In the genomic region with DNA sequence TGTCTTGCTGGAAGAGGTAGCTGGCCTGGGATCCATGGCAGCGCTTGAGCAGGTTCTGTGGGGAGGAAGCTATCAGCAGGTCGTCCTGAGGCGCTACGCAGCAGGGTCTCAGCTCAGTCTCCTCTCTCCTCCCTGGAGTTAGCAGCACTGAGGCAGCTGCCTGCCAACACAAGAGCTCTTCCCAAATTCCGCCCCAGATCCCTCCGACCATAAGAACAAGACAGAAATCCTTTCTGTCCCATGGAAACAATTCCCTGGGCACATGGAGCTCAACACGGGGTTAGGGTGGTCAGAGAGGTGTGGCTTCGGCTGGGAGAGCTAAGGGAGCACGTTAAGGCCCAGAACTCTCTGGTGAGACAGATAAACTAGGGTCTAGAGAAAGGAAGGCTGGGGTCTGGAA, we compare ENCODE assay signal across 24 mouse cellular contexts. TPM values are rescaled to one million over a fixed set of nuclear protein-coding genes. Genes with fewer than 3 reads are reported as not detected.
"Had no signal": no experiment of that assay in that cellular context is flagged by ENCODE, and none has a peak within 500 bp of the region (broad histone marks: within the 10 kb centered on the region; RNA-seq: fewer than 3 reads in every experiment).

No protein-coding gene starts in this region.

- H3K27me3 ChIP-seq: kidney, embryonic 15.5 days; limb, embryonic 12.5 days; limb, embryonic 15.5 days; neural tube, embryonic 12.5 days; neural tube, embryonic 15.5 days had no signal

- H3K4me1 ChIP-seq: limb, embryonic 12.5 days; limb, embryonic 15.5 days; neural tube, embryonic 12.5 days; neural tube, embryonic 15.5 days had no signal

- H3K4me3 ChIP-seq: kidney, embryonic 15.5 days; limb, embryonic 12.5 days; limb, embryonic 15.5 days; neural tube, embryonic 12.5 days; neural tube, embryonic 15.5 days had no signal

- ATAC-seq: liver, postnatal 0 days; midbrain, embryonic 16.5 days had no signal

- DNase-seq: kidney, adult 8-10 months; kidney, postnatal 14 days; kidney, postnatal 4 days; left cerebral cortex, postnatal 4 days; liver, postnatal 0 days; lung, embryonic 14.5 days; right cerebral cortex, adult 18-20 months; right cerebral cortex, postnatal 14 days; right cerebral cortex, postnatal 4 days; thymus, adult 2 months; thymus, postnatal 14 days; thymus, postnatal 4 days had no signal

- H3K9ac ChIP-seq: kidney, embryonic 15.5 days; limb, embryonic 12.5 days; limb, embryonic 15.5 days; liver, embryonic 14.5 days; liver, postnatal 0 days; lung, embryonic 14.5 days; neural tube, embryonic 15.5 days had no signal

- H3K9me3 ChIP-seq: kidney, embryonic 15.5 days; limb, embryonic 15.5 days; neural tube, embryonic 12.5 days; neural tube, embryonic 15.5 days had no signal

- H3K4me2 ChIP-seq: kidney, embryonic 15.5 days; limb, embryonic 12.5 days; limb, embryonic 15.5 days; liver, embryonic 11.5 days; lung, embryonic 14.5 days; neural tube, embryonic 12.5 days; neural tube, embryonic 15.5 days had no signal

- H3K27ac ChIP-seq: limb, embryonic 12.5 days; limb, embryonic 15.5 days; liver, embryonic 14.5 days; macrophage; neural tube, embryonic 12.5 days; neural tube, embryonic 15.5 days; stomach, postnatal 0 days had no signal

RNA-seq across cellular contexts. Expression of gene Soat2, which starts 28.8 kb away (rescaled TPM):
- total RNA-seq: layer of hippocampus, postnatal 14 days; left cerebral cortex, postnatal 14 days; left cerebral cortex, postnatal 4 days had no signal
- polyA plus RNA-seq: limb, embryonic 12.5 days had no signal

RNA-seq across cellular contexts. Expression of gene Igfbp6, which starts 34.9 kb away (rescaled TPM):
- polyA plus RNA-seq: macrophage had no signal
